Mouse (Mus musculus) ES-Bruce4 (cell line): ENCODE data around the gene Hoxc6. TPM values are rescaled to one million over a fixed set of nuclear protein-coding genes. Genes with fewer than 3 reads are reported as not detected.
A peak's percentile ranks its signal among the peaks of the same experiment; 100 is the strongest.

ENCODE experiments used
- H3K27ac ChIP-seq: 2 replicates; pipeline ENCODE4 v1.5.1; 2012; ENCODE audit warnings: low read length, inconsistent platforms; ENCODE audit not compliant: insufficient read depth
- H3K27me3 ChIP-seq: 2 replicates; pipeline ENCODE4 v1.6.1; 2012; ENCODE audit warnings: mild to moderate bottlenecking, low read length, inconsistent platforms; ENCODE audit not compliant: control insufficient read depth, poor library complexity, insufficient read depth, severe bottlenecking
- H3K36me3 ChIP-seq: 2 replicates; pipeline ENCODE4 v1.6.1; 2012; ENCODE audit warnings: inconsistent platforms, mild to moderate bottlenecking, low read length, moderate library complexity; ENCODE audit not compliant: control insufficient read depth, poor library complexity, insufficient read depth, severe bottlenecking
- H3K4me1 ChIP-seq: one replicate; pipeline ENCODE4 v1.8.1; 2011; ENCODE audit warnings: low read length; ENCODE audit not compliant: control insufficient read depth, insufficient read depth
- H3K4me3 ChIP-seq: 2 replicates; pipeline ENCODE4 v1.5.1; 2011; ENCODE audit warnings: low read depth, mild to moderate bottlenecking, low read length
- H3K9ac ChIP-seq: 2 replicates; pipeline ENCODE4 v1.6.1; 2012; ENCODE audit warnings: low read depth, mild to moderate bottlenecking, inconsistent platforms; ENCODE audit not compliant: poor library complexity, severe bottlenecking
- H3K9me3 ChIP-seq: replicated peaks from 2 replicates; pipeline ENCODE4 v1.6.1; 2012; ENCODE audit warnings: mild to moderate bottlenecking, low read length, inconsistent platforms; ENCODE audit not compliant: control insufficient read depth, poor library complexity, insufficient read depth, severe bottlenecking
- CTCF ChIP-seq: IDR thresholded peaks from one replicate; pipeline ENCODE4 v1.8.1; 2011; ENCODE audit warnings: low read depth, low read length
- EP300 ChIP-seq: IDR thresholded peaks from 2 replicates; pipeline ENCODE4 v1.6.1; 2011; ENCODE audit warnings: low read depth, low read length; ENCODE audit not compliant: insufficient read depth
- POLR2A ChIP-seq: IDR thresholded peaks from one replicate; pipeline ENCODE4 v1.8.1; 2011; ENCODE audit warnings: low read length; ENCODE audit not compliant: insufficient read depth
- polyA plus RNA-seq: library from polyadenylated mRNA; stranded (reverse); fragments of >200 nt; gene quantifications from 2 replicates; pipeline ENCODE4 v1.2.4, GENCODE M21; 2011; ENCODE audit warnings: low read depth; ENCODE audit not compliant: missing spikeins, insufficient read depth, insufficient read length

Gene Hoxc6
- polyA plus RNA-seq, 1 experiment = 1.3 TPM

- no peak for TF ChIP-seq POLR2A
- no peak for TF ChIP-seq EP300
- no peak for TF ChIP-seq CTCF
- no peak overlapping the region for H3K9ac ChIP-seq
- H3K4me1 ChIP-seq = no peaks in the 10 kb centered on the region
- H3K27ac ChIP-seq = no peak overlapping the region
- peaks cover 60% of the 10 kb centered on the region for H3K27me3 ChIP-seq
- H3K9me3 ChIP-seq = no peaks in the 10 kb centered on the region
- H3K36me3 ChIP-seq = no peaks in the 10 kb centered on the region
- H3K4me3 ChIP-seq = no peak overlapping the region
These were observed 13.1 kb upstream of the Hoxc6 start for GRCm38 (mm10) chr15:102984925-102985324.

GRCm38 (mm10) chr15:102987124-102987833 lies 10.8 kb upstream of the Hoxc6 start:
- no peak overlapping the region for H3K27ac ChIP-seq
- no peaks in the 10 kb centered on the region for H3K36me3 ChIP-seq
- H3K4me1 ChIP-seq = no peaks in the 10 kb centered on the region
- H3K9me3 ChIP-seq = no peaks in the 10 kb centered on the region
- TF ChIP-seq CTCF = peak; percentile 95
- TF ChIP-seq EP300 = no peak
- no peak overlapping the region for H3K9ac ChIP-seq
- H3K4me3 ChIP-seq = no peak overlapping the region
- H3K27me3 ChIP-seq = peaks cover 61% of the 10 kb centered on the region

GRCm38 (mm10) chr15:102988078-102988477 lies 10.0 kb upstream of the Hoxc6 start:
- H3K9ac ChIP-seq = no peak overlapping the region
- peaks cover 60% of the 10 kb centered on the region for H3K27me3 ChIP-seq
- TF ChIP-seq CTCF = no peak
- no peaks in the 10 kb centered on the region for H3K4me1 ChIP-seq
- no peak overlapping the region for H3K27ac ChIP-seq
- no peaks in the 10 kb centered on the region for H3K9me3 ChIP-seq
- H3K36me3 ChIP-seq = no peaks in the 10 kb centered on the region
- no peak overlapping the region for H3K4me3 ChIP-seq

GRCm38 (mm10) chr15:102990461-102991397 lies 7.3 kb upstream of the Hoxc6 start, which contains the start of gene Hoxc8:
Gene Hoxc8 (plus strand): TSS chr15:102990607.
- H3K27ac ChIP-seq = no peak within 1 kb of the TSS
- TF ChIP-seq EP300 = no peak
- no peak for TF ChIP-seq POLR2A
- no peak for TF ChIP-seq CTCF
- peak within 1 kb of the TSS; percentile 32 for H3K4me3 ChIP-seq
- H3K4me1 ChIP-seq = no peaks in the 10 kb centered on the region
- no peaks in the 10 kb centered on the region for H3K9me3 ChIP-seq
- no peaks in the 10 kb centered on the region for H3K36me3 ChIP-seq
- peaks cover 56% of the 10 kb centered on the region for H3K27me3 ChIP-seq
- peak within 1 kb of the TSS; percentile 19; the same call in 1 of the 2 replicates for H3K9ac ChIP-seq

GRCm38 (mm10) chr15:102991782-102992181 lies 6.3 kb upstream of the Hoxc6 start:
- Histone ChIP-seq H3K27me3 (peaks cover 61% of the 10 kb centered on the region), H3K9me3 (no peaks in the 10 kb centered on the region), H3K36me3 (no peaks in the 10 kb centered on the region), H3K4me3 (no peak overlapping the region), H3K4me1 (no peaks in the 10 kb centered on the region), H3K9ac (no peak overlapping the region), H3K27ac (no peak overlapping the region)
- TF ChIP-seq EP300 (no peak), CTCF (no peak), POLR2A (no peak)

- peaks cover 62% of the 10 kb centered on the region for H3K27me3 ChIP-seq
- H3K4me1 ChIP-seq = no peaks in the 10 kb centered on the region
- no peak overlapping the region for H3K27ac ChIP-seq
- H3K36me3 ChIP-seq = no peaks in the 10 kb centered on the region
- H3K9me3 ChIP-seq = no peaks in the 10 kb centered on the region
- TF ChIP-seq EP300 (no peak), CTCF (no peak), POLR2A (no peak)
- H3K4me3 ChIP-seq = no peak overlapping the region
- H3K9ac ChIP-seq = no peak overlapping the region
These were observed 5.9 kb upstream of the Hoxc6 start for GRCm38 (mm10) chr15:102992206-102992605.
